Mouse (Mus musculus): ENCODE results near the gene Bbox1.

Gene Bbox1

DNA sequence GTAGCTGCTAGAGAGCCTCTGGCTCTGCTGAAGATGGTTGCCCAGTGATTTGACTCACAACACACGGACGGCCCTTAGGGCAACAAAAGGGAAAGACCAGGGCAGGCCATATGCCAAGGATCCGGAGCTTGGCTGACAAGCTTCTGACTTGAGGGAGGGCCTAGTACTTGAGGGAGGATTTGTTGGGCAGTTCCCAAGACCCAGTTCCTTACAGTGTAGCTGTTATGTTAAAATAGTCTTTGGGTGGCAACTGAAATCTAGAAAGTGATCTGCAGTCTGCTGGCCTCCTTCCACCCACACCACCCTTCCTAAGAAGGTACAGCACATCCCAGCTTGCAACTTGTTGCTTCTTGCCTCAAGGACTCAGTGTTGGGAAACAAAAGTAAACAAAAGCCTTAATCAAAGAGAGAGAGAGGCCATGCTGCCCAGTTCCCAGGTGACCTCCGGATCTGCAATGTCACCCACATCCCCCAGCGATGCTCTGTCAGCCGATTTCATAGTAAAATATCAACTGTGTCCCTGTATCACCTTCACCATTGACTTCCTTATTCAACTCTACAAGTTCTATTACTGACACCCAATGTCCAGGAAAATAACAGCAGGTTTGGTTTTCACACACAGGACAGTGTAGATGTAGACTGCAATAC, at the start of gene Bbox1:
TSS of gene Bbox1 (minus strand) at position 52 of the 647 bp plus-strand sequence.
- DNase-seq (ENCODE audit: low read depth, low spot score): no peak

DNA sequence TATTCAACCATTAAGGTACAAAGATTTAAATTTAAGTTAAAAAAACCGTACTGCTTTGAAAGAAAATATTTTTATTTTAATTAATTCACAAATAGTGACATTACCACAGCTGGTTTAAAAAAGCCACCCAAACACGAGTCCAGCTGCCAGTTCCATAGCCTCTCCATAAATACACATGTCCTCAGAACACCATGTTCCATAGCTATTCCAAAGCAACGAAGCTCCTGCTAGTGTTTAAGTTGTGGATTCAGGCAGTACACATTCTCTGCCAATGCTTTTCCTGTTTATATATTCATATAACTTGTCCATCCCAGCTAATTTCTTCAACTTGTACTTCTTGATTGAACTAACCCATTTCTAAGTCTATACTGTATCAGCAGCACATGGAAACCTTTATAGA, 49.5 kb upstream of the Bbox1 start:
- no peak for DNase-seq (ENCODE audit: low read depth, low spot score)

DNA sequence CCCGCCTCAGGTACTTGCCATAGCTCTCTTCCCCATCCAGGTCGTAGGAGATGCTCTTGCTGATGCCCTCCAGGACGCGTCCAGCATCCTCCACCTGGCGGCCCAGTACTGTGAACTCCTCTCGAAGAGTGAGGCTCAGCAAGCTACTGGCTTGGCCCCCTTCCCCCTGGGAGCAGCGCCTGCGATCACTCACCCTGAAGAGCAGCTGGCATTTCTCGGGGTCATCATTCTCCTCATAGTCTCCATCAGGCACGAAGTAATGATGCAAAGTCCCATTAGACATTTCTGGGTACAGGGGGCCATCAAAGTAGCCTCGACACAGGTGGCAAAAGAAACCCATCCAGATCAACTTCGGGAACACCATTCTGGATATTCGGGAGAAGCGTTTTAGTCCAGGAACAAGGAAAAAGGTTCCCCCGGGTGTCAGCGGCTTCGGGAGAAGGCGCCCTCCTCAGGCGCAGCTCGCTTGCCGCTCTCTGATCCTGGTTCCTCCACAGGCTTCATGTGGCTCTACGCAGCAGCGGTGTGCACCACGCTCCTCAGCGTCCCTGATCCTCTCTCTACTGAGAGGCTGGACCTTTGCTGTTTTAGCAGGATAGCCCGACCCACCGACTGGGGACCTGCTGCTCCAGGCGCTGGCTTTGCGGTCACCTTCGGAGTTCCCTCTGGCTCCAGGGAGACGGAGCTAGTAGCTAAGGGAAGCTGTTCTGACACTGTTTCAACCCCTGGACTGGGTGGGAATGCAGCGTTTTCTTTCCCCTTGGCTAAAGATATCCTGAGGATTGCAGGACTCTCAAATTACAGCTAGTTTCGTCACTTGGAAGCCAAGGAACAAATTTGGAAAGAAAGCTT, 48.3 kb upstream of the Bbox1 start, which contains the start of gene Fibin:
TSS of gene Fibin (minus strand) at position 752 of the 852 bp plus-strand sequence.
- peak; percentile 65 for DNase-seq (ENCODE audit: low read depth, low spot score)

DNA sequence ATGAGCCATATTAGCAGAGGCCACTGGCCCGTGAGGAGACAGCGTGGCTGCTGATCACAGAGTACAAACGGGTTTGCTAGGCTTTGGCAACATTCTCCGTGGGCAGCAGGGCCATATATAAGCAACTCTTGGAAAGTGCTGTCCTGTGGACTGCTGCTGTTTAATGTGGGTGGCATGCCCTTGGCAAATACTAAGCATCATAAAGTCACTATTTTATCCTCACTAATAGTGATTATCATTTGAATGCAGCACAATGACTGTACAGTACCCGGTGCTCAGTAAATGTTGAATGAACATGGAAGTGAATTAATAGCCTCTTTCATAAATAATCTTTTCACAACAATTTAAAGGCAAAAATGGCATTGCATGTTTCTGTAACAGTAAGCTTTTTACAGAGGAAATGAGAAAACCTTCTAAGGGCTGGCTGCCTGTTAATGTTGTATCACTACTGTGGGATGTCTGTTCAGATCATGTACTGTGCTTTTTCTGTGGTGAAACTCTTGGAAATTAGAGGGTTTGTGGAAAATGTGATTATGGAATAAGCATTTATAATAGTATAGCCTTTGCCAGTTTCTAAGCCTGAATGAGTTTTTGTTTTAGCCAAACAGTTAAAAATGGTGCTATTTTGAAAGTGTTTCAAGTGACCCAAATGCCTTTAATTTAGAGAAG, 39.1 kb upstream of the Bbox1 start:
- DNase-seq (ENCODE audit: low read depth, low spot score): no peak

DNA sequence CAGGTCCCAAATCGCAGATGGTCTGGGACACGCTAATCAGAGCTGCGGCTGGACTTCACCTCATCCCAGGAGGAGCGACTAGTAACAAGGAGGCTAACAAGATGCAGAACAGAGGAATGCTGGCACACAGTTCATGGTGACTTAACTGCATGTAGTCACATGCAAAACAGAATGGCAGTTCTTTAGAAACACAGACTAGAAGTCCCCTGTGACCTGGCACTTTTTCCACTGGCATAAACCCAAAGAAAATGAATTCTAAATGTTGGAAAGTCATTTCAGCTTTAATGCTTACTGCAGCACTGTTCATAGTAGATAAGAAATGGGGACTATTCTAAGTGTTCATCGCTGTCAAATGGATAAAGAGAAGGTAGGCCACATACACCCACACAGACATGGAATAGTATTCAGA, 37.5 kb upstream of the Bbox1 start:
- DNase-seq (ENCODE audit: low read depth, low spot score): no peak

DNA sequence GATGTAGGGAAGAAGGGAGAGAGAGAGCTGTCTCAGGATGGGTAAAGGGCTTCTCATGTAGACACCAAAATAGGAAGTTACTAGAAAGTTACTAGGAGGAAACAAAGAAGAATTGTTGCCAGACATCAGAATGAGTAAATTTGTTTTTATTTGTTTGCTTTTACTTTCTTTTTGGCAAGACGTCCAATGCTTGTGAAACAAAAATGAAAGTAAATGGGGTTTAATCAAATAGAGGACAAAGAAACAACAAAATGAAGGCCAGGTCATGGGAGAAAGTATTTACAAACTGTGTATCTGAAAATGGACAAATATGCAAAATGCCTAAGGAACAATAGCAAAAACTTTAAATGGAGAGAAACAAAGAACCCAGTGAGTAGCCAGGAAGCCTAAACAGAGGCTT, 37.0 kb upstream of the Bbox1 start:
- DNase-seq (ENCODE audit: low read depth, low spot score): no peak

DNA sequence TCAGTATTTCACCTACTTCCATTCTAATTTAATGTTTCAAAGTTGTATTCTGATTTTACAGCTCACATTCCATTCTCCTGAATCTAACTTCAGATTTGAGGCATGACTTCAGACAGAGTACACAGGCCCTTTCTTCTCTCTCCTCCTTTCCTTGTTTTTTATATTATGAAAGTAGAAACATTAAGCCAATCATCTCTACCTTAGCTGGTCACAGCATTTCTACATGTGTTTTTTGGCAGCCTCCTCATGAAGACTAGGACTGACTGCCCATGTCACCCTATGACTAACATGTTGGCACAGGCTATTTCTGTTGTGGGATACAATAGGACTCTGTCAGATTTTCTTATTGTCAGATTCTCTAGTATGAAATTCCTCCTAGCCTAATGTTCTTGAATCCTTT, 14.6 kb upstream of the Bbox1 start:
- no peak for DNase-seq (ENCODE audit: low read depth, low spot score)

DNA sequence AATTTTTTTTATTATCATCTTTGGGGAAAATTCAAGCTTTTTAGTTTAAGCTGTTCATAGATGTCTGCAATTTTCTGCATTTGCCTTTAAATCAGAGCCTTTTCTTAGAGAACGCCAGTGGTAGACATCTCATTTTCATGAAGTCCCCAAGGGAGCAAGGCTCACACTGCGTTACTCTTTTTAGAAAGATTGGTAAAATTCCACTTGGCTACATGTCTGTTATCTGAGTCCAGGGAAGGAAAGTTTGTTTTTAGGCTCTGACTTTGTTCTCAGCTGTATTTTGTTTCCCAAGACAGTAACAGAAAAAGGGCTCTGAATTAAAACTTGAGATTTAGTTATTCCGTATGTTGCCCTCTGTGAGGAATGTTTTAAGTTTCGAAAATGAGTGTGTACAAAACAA, 5.6 kb upstream of the Bbox1 start:
- DNase-seq (ENCODE audit: low read depth, low spot score): no peak

DNA sequence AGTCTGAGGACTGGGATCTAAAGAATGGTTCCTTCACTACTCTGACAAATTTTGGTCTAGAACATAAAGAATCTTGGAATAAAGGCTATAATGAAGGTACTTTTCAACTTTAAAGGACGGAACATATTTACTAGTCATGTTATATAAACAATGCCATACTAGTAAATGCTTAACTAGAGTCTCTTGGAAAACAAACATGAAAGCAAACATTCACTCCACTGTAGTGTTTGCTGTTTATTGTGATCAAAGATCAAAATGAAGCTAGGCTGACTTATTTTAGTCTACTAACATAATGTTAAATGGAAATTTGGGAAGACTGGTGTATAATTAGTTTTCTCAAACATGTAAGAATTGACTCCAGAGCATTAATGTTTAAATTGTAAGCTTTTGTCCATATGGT, 4.9 kb upstream of the Bbox1 start:
- no peak for DNase-seq (ENCODE audit: low read depth, low spot score)

DNA sequence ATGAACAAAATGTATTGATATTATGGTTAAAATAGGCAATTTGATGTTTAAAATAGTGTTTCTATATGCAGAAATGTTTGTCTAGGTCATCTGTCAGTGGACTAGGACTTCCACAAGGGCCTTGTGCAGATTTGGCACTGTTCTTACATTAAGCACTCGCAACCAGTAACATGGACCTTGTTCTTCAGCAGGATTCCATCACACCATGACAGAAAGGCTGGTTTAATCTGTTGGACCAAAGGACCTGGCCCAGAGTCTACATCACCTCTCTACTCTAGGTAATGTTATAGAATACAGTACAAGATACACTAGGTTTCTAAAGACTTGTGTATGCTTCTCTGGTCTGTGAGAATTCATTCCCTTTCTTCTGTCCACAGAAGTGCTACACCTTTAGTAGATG, 4.4 kb upstream of the Bbox1 start:
- no peak for DNase-seq (ENCODE audit: low read depth, low spot score)

DNA sequence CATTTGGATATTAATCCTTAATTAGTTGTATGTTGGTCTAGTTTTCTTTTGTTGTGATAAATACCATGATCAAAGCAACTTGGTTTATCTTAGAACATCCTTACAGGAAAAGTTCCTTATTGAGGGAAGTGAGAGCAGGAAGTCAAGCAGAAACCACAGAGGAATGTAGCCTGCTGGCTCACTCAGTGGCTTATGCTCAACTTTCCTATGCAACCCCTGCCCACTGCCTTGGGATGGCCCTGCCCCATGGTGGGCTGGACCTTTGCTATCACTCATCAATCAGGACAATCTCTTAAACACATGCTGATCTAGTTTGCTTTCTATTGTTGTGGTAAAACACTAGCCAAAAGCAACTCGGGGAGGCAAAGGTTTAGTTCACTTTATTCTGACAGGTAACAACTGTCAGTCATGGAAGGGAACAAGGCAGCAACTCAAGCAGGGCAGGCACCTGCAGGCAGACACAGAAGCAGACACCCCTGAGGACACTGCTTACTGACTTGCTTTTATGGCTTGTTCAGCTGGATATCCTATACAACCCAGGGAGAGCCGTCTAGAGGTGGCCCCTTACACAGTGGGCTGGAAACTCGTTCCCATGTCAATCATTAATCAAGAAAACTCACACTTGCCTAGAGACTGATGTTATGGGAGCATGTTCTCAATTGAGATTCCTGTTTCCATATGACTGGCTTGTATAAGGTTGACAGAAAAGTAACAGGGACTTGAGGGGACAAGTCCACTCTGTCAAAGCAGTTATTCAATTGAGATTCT, 1.9 kb upstream of the Bbox1 start:
- no peak for DNase-seq (ENCODE audit: low read depth, low spot score)

DNA sequence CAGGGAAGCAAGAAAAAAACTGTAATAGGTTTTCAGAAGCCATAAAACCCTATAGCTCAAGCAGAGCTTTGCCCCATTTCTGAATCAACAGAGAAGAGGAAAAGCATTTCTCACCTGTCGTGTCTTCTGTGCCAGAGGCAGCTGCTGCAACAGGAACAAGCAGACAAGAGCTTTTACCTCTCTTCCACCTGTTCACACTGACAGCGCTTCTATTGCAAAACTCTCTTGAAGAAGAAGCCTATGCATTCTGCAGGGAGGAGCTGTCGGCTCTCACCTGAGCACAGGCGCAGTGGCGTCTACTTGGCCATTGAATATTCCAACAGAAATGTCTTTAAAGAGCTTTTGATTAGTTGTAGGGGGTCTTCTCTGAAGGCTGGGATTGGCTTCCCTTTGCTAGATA, 286 bp downstream of the Bbox1 start:
- no peak for DNase-seq (ENCODE audit: low read depth, low spot score)

DNA sequence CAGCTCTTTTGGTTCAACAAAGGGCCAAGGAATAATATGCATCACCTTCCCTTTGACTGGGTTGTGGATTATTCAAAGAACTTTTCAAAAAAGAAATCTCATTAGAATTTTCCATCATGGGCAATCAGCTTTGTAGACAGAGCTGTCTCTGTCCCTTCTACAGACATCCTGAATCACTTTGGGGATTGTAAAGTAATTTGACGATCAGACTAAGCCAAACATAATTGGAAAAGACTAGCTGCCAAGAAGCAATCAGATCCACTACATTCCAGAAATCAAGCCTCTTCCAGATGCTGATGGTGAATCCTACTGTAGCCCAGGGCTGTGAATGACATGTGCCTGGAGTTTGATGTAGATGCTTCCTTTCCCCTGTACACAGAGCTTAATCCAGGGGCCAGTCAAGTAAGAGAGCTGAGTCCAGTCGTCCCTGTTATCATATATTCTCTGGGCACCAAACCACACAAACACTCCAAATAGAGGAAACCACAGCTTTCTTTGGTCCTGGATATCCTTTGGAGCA, 995 bp downstream of the Bbox1 start:
- no peak for DNase-seq (ENCODE audit: low read depth, low spot score)

DNA sequence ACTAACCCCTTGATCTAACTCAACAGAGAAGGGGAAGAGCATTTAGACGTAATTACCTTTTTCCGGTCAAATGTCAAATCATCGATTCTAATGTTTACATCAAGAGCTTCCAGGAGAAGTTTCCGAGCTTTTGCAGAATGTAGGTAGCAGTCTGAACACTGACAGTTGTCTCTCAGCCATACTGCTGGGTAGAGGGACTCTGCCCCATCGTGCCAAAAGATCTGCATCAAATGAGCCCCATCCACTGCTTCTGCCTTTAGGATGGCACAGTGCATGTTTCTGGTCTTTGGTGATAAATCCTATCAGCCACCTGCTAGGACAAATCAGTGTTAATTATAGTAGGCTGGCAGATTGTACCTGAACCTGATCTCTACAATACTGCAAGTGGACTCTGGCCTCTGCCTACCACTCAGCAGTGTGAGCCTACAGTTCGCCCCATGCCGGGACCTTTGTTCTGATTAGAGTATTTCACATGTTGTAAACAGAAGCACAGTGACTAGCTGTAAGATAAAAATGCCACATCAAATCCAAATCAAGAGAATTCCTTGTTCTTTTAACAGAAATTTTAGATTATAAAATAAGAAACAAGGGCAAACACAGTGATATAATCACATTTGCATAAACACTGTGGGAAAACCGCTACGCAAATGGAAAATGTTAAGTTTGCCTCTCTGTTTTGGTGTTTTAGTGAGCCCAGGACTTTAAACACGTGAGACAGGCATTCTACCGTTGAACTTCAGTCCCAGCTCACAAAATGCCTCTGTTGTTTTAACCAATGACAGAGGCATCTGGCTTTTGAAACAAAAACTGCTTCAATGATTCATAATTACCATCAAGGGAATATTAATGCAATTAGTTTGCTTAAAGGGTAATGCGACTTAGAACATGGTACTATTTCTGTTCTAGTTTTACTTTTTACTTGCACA, 8.7 kb downstream of the Bbox1 start:
- DNase-seq (ENCODE audit: low read depth, low spot score): no peak

DNA sequence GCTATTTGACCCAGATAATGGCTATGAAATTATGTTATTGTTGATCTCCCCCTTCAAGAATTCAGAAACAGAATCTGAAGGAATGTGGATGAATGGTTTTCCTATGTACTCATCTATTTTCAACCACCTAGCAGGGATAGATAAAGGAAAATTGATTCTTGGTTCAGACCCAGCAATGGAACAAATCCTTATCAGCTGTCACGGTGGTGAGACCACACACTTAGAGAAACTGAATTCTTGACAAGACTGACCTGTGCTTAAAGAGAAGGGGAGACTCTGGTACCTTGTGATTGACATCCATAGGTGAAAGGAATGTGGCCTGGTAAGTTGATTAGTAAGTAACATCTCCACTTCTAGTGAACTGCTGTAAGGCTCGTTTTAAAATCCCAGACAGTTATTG, 12.1 kb downstream of the Bbox1 start:
- DNase-seq (ENCODE audit: low read depth, low spot score): no peak

DNA sequence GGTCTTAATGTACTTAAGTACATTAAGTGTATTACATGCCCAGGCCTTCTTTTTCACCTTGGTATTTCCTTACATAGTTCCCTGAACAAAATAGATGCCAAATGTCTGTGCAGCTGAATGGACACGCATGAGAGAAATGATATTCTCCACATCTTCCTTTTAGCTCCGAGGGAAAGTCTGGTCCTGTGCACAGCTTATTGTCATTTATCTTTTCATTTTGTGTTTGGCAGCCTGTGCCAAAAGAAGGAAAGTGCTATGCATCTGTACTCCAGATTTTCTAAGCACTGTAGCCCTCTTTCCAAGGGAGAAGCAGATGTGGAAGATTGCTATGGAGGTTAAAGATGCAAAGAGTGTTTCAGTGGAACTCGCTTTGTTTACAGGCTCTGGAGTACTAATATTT, 13.0 kb downstream of the Bbox1 start:
- peak; percentile 26 for DNase-seq (ENCODE audit: low read depth, low spot score)

DNA sequence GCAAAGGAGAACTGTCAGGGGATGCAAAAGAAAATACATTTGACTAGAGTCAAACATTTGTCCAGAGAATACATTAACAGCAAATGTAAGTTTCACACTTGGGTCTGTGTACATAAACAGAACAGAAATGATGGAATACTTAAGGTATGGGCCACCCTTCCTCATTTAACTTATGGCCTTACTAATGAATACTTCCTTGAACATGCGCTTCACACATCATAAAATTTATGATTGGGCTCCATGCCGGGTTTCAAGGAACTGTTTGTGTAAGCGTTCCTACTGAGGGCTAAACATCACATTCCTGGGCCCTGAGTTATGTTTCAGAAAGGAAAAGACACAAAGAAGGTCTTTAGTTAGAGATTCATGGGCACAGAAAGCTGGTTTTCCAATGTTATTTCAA, 19.4 kb downstream of the Bbox1 start:
- DNase-seq (ENCODE audit: low read depth, low spot score): peak; percentile 84

DNA sequence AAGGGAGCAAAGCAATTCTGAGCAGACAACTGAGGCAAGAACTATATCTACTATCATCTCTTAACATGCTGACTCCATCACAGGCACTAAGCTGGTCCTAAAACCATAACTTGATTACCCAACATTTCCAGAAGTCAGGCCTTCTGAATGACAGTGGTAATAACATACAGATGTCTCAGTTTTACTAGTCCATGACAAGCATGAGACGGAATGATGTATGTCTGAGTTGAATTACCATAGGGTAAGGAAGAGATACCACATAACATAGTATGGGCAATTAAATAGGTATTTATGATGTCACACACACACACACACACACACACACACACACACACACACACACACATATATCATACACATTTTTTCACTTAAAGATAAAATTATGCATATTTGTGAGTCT, 26.4 kb downstream of the Bbox1 start:
- no peak for DNase-seq (ENCODE audit: low read depth, low spot score)

DNA sequence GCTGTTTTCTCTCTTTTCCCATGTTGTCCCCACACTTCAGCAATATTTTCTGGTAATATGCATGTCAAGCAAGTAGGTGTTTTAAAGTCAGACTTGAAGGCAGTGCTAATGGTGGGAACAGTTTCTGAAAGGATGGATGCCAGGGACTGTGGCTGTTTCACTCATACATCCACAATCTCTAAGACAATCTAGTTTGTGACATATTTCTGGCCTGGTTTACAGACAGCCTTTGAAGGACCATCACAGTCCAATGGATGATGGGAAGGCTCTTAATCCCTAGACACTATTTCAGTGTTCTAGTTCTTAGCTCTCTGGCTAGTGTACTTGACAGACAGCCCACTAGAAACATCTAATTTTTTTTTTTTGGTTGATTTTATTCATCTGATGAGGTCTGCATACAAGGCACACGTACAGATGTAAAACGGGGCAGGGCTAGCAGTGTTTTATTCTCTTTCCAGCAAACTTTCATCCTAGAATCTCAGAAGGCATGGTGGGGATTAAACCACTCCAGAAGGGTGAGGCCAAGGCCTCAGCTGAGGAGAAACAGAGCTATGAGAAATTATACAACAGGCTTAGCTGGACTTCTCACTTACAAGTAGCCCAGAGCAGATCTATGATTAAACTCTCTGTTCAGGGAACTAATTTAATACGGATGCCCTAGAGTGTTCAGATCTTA, 28.4 kb downstream of the Bbox1 start:
- no peak for DNase-seq (ENCODE audit: low read depth, low spot score)

DNA sequence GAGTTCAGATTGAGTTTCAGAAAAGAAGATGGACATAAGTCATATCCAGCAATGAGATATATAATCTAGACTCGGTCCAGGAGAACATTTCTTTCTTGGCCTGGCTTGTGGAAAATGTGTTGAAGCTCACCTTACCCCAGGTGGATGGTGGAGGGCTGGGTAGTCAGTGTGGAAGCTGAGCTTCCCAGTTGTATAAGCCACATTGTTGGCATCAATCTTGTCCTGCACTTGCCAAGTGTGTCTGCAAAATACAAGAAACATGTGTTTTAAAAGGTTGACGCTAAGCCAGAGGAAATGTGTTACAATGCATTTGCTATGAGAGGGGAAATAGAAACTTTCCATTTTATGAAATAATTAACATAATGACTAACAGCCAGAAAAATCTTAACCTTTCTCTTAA, 38.9 kb downstream of the Bbox1 start:
- DNase-seq (ENCODE audit: low read depth, low spot score): no peak

All from forelimb bud, embryonic 11.5 days (tissue).